Mouse (Mus musculus) hindlimb bud, embryonic 11.5 days (tissue): ENCODE measurements around the gene Abcb8.

ENCODE experiments used
- DNase-seq: peaks from one replicate; pipeline ENCODE4 v3.0.0-alpha.2; 2012; ENCODE audit warnings: low read depth, low spot score; ENCODE audit errors: extremely low spot score

Gene Abcb8

GRCm38 (mm10) chr5:24425421-24426036, 32.1 kb downstream of the Abcb8 start:
- DNase-seq = no peak

DNA sequence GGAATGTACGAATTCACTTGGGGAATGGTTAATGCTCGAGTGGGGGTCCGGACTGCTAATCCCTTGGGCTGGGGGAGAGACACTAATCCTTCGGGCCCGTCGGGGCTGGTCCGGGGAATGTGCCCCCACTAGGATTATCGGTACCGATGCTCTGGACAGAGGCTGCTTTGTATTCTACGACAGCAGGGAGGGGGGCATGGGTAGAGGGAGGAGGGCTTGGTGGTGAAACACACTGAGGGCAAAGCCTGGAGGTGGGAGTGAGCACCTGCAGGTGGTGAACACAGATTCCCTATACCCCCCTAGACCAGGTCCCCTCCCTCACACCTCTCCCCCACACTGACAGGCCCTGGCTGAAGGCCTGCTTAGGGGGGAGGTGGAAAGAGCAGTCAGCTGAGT, 32.6 kb downstream of the Abcb8 start:
- DNase-seq = no peak

GRCm38 (mm10) chr5:24426556-24427284, 33.3 kb downstream of the Abcb8 start:
- no peak for DNase-seq

GRCm38 (mm10) chr5:24427285-24427633, 33.8 kb downstream of the Abcb8 start:
- no peak for DNase-seq

DNA sequence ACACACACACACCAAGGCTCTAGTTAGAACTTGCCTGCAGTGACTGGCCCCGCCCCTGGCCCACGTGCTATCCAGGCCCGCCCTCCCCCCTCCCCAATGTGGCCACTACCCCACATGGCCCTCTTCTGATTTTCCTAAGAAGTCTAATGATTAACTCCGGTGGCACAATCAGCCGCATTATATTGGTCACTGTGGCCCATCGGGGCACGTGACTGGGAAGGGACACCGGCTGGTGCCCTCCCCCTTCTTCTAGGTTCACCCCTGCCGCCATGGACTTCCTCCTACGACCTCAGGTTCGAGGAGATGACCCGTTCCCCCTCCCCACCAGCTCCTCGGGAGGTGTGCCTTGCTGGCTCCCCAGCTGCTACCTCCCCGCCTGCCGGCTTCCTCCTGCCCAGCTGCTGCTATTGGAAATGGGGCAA, 34.5 kb downstream of the Abcb8 start:
- DNase-seq = no peak

DNA sequence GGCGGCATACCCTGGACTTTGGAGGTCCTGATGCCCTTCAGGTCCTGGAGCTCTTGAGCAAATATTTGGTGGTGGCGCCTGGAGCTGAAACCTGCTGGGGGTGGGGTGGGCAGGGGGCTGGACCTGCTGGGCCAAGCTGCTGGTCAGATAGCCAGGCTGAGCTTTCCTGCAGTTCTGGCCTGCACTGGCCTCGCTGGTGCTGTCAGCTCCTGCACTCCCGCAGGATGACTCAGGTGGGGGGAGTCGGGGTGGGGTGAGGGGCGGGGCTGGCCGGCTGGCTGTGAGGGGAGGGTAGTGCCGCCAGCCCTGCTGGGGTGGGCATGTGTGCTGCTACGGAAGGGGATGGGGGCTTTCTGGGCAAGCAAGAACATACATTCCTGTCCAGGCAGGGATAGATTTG, 35.1 kb downstream of the Abcb8 start:
- DNase-seq = no peak

GRCm38 (mm10) chr5:24433993-24434392, 40.5 kb downstream of the Abcb8 start:
- no peak for DNase-seq

DNA sequence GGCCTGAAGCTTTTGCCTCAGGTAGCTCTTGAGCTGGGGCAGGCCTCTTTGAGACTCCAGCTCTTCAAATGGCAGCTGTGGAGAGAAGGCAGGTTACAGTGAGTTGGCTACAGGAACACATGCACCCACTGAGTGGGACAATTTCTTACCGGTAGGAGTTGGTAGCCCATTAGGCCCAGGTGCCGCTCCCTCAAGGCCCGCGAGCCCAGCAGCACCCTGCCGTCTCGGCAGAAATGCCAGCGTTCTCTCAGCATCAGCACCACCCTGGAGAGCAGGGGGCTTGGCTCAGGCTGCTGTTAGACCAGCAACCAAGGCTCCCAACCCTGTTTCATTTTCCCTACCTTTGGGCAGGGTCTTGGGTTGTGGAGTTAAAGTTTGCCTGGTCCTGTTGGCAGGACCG, 47.7 kb downstream of the Abcb8 start:
- DNase-seq = no peak

GRCm38 (mm10) chr5:24442029-24442428, 48.6 kb downstream of the Abcb8 start:
- no peak for DNase-seq

DNA sequence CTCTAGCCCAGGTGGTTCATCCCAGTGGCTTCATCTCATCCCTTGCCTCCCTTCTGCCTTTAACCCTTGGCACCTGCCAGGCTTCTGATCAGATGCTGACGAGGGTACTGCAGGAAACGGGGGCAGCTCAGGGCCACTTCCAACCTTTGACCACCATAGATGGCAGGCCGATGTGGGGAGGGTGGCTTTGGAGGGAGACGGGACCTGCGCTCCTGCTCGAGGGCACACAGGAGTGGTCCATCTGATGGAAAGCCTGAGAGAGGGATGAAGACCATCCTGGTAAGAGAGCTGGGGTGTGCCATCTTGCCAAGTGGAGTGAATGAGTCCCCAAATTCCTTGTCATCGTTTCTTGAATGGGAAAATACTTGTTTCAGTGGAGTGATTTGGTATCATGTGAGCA, 49.7 kb downstream of the Abcb8 start:
- no peak for DNase-seq

DNA sequence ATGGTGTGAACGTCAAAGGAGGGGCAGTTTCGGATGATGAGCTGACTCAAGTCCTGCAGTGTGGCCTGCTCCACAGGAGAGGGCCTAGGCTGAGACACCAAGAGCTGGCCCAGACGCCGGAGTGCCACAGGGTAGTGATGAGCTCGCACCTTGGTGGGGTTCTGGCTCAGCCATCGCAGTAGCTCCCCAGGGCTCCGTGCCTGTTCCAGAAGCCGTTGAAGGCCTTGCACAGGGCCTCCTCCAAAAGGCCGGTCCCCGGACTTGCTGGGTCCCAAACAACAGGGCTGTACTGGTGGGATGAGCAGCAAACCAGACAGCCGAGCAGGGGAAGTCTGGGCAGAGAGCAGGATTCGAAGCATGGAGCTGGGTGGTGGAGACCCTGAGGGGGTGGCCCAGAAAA, 50.5 kb downstream of the Abcb8 start:
- no peak for DNase-seq

DNA sequence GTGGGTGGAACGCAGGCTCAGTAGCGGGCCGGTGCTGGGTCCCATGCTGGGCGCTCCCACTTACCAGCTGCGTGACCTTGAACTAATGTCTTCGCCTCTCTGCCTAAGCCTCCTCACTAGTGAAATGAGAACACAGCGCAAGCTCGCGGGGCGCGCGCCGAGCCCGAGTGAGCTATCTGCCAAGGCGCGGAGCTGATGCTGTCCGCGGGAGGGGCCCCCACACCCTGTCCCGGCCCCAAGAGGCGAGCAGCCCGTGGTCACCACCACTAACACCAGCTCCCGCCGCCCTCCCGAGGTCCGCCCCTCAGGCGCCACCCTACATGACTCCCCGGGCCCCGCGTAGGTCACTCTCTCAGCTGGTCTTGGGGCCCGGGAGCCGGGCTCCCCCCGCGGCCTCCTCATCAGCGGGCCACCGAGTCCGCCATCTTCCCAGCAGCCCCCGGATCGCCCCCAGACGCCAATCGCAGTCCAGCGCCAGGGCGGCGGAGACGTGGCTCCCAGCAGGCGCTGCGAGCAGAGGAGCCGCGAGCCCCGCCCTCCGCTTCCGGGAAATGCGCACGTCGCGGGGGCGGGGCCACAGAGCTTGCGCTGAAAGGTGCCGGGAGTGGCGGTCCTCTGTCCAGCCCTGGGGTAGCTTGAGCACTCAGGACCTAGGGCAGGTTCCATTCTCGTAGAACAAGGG, 51.4 kb downstream of the Abcb8 start, which contains the start of gene Fastk:
TSS of gene Fastk (minus strand) at position 542 of the 682 bp plus-strand sequence.
- DNase-seq = no peak

DNA sequence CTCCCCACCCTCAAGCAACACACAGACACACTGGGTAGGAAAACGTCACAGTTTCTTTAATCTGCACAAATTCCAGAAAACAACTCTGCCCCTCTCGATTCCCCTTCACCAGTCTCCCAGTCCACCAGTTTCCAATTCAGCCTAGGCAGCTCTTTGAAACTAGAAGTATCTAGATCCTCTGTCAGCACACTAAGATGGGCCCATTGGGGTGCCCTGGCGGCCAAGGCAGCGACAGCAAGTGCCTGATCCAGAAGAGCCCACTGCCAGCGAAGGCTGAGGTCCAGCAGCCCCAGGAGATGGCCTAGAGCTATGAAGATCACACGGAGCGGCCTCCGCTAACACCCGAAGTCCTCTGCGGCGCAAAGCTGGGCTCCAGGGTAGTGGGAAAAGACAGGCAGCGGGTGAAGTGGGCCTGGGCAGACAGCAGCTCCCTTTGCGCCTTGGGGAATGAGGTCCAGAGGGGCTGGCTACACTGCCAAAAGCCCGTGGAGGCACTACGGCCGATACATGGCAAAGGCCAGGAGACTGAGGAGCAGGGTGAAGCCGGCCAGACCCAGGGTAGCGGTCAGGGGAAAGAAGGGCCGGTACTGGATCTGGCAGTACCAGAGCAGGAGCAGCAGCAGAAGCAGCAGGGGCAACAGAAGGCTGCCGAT, 52.1 kb downstream of the Abcb8 start:
- no peak for DNase-seq

DNA sequence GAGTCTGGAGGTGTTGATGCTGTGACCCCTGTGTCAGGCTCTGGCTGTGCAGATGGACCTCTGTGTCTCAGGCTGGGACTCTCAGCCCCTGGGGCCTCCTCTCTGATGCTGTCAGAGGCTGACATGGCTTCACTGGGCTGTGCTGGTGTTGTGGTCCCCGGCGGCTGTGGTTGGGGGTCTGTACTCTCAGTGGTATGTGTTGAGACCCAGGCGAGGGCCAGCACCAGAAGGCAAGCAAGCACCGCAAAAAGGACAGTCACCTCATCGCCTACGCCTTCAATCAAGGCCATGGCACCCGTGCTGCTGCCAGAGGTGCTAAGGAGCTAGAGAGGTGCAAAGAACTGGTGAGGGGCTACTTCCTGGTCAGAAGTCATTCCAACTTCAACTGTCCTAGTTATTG, 53.2 kb downstream of the Abcb8 start:
- no peak for DNase-seq

GRCm38 (mm10) chr5:24447624-24448298, 54.3 kb downstream of the Abcb8 start, which contains the start of gene Tmub1:
TSS of gene Tmub1 (minus strand) at chr5:24447854.
- DNase-seq = no peak

GRCm38 (mm10) chr5:24451264-24452029, 58.0 kb downstream of the Abcb8 start:
- DNase-seq = no peak

DNA sequence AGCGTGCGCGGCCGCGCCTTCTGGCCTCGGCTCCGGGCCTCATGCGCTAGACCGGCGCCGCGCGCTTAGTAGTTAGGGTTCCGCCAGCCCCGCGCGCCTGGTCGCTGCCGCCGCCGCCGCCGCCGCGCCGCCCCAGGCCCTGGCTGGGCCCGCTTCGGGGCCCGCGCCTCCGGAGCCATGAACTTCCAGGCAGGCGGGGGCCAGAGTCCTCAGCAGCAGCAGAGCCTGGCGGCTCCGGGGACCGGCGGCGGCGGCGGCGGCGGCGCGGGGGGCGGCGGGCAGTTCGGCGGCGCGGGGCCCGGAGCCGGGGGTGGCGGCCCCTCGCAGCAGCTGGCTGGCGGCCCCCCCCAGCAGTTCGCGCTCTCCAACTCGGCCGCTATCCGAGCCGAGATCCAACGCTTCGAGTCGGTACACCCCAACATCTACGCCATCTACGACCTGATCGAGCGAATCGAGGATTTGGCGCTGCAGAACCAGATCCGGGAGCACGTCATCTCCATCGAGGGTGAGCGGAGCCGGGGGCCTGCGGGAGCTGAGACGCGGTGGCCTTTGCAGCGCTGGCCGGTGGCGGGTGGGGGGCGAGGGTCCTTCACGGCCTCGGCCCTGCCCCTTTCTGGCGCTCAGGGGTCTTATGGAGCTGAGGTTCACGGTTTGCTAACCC, 58.7 kb downstream of the Abcb8 start, which contains the start of gene Agap3:
TSS of gene Agap3 (plus strand) at position 148 of the 661 bp plus-strand sequence.
- no peak for DNase-seq

DNA sequence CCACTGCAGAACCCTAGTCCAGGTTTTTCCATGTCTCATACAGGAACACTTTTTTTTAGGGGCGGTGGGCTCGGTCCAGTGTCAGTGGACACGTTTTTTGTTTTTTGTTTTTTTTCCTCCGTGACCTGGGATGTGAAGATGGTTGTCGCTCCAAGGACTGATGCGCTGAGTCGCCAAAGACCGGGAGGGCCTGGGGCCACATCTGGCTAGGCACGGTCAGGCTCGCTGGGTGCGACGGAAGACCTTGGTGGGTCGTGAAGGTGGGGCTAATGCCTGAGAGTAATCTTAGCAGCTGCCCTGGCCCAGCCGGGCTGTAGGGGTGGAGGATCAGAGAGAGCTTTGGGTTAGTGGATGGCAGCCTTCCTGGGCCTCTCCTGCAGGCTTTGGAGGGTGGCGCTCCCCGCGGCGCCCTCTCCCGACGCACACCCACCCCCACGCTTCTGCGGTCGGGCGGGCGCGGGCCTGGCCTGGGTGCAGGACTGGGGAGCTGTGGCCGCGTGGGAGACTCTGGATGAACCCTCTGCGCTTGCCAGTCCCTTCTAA, 59.3 kb downstream of the Abcb8 start:
- DNase-seq = no peak

GRCm38 (mm10) chr5:24453283-24453984, 60.0 kb downstream of the Abcb8 start:
- no peak for DNase-seq
